Mouse (Mus musculus) heart, postnatal 0 days (tissue): ENCODE measurements around the gene Ubiad1. TPM values are rescaled to one million over a fixed set of nuclear protein-coding genes. Genes with fewer than 3 reads are reported as not detected.

ENCODE experiments used
- ATAC-seq: fragments of 200-750 bp; cut with Nextera tagmentation; 2 replicates; pipeline ENCODE4 v1.8.0; 2017; ENCODE audit warnings: low read depth, moderate number of reproducible peaks, moderate library complexity; ENCODE audit not compliant: insufficient read depth
- DNase-seq: peaks from one replicate; pipeline ENCODE4 v3.0.0-alpha.2; 2016; ENCODE audit warnings: low spot score
- H3K27ac ChIP-seq: fragments of 300-500 bp; sonication (generic); 2 replicates; pipeline ENCODE4 v1.5.1; 2014; ENCODE audit warnings: low read depth, mild to moderate bottlenecking
- H3K27me3 ChIP-seq: fragments of 300-500 bp; sonication (generic); 2 replicates; pipeline ENCODE4 v1.6.1; 2014; ENCODE audit warnings: low read length, mixed read lengths; ENCODE audit not compliant: control insufficient read depth, insufficient read depth
- H3K36me3 ChIP-seq: fragments of 300-500 bp; sonication (generic); replicated peaks from 2 replicates; pipeline ENCODE4 v1.6.1; 2014; ENCODE audit warnings: low read length, mixed read lengths; ENCODE audit not compliant: control insufficient read depth, insufficient read depth
- H3K4me1 ChIP-seq: fragments of 300-500 bp; sonication (generic); 2 replicates; pipeline ENCODE4 v1.6.1; 2014; ENCODE audit warnings: antibody characterized with exemption; ENCODE audit not compliant: control insufficient read depth, insufficient read depth
- H3K4me2 ChIP-seq: fragments of 300-500 bp; sonication (generic); 2 replicates; pipeline ENCODE4 v1.6.1; 2014; ENCODE audit warnings: low read depth, mild to moderate bottlenecking, low read length, moderate library complexity
- H3K4me3 ChIP-seq: fragments of 300-500 bp; sonication (generic); 2 replicates; pipeline ENCODE4 v1.5.1; 2014; ENCODE audit warnings: low read depth, low read length
- H3K9ac ChIP-seq: fragments of 300-500 bp; sonication (generic); replicated peaks from 2 replicates; pipeline ENCODE4 v1.6.1; 2014; ENCODE audit warnings: low read depth, low read length, mixed read lengths
- H3K9me3 ChIP-seq: fragments of 300-500 bp; sonication (generic); replicated peaks from 2 replicates; pipeline ENCODE4 v1.6.1; 2016; ENCODE audit warnings: low read length; ENCODE audit not compliant: control insufficient read depth
- CTCF ChIP-seq: IDR thresholded peaks from 2 replicates; pipeline ENCODE4 v1.5.1; 2016; ENCODE audit warnings: antibody characterized with exemption, control low read depth, low read depth
- EP300 ChIP-seq: IDR thresholded peaks from 2 replicates; pipeline ENCODE4 v1.6.1; 2016; ENCODE audit warnings: antibody characterized with exemption, low read depth
- WGBS: fragments of 180-500 bp; shearing (Covaris S2); extraction: QIAGEN DNeasy Blood & Tissue Kit; methylation state at CpG from one replicate; pipeline ENCODE4 v1.1.7; 2014; 5-methylcytosine and 5-hydroxymethylcytosine counted together
- polyA plus RNA-seq: library from polyadenylated mRNA; unstranded; fragments of >200 nt; fragmentation: Nextera tagmentation; extraction: Ambion mirVana; gene quantifications from 2 replicates; pipeline ENCODE4 v1.2.1, GENCODE M21; 2015
- total RNA-seq: library from RNA; depleted of rRNA; stranded (reverse); fragments of >200 nt; gene quantifications from 2 replicates; pipeline ENCODE4 v1.2.3, GENCODE M21; 2014; ENCODE audit warnings: low replicate concordance

Ubiad1 gene
- total and polyA plus RNA-seq, 2 experiments from 2014 or later: 19.6 to 32.4 TPM

GRCm38 (mm10) chr4:148417559-148417958, 27.0 kb downstream of the Ubiad1 start:
- H3K4me1 ChIP-seq: no peaks in the 10 kb centered on the region
- H3K27me3 ChIP-seq: peaks cover 16% of the 10 kb centered on the region
- DNase-seq (no peak), ATAC-seq (no peak)
- H3K9me3 ChIP-seq: no peaks in the 10 kb centered on the region
- no peak for TF ChIP-seq EP300
- no peak for TF ChIP-seq CTCF
- H3K4me2 ChIP-seq: no peak overlapping the region
- no peak overlapping the region for H3K9ac ChIP-seq
- no peak overlapping the region for H3K27ac ChIP-seq
- no peak overlapping the region for H3K4me3 ChIP-seq
- H3K36me3 ChIP-seq: no peaks in the 10 kb centered on the region
- WGBS: 60% methylated on average over 6 of the region's 6 CpGs

GRCm38 (mm10) chr4:148417074-148417526, 27.5 kb downstream of the Ubiad1 start:
- Histone ChIP-seq H3K36me3 (no peaks in the 10 kb centered on the region), H3K4me3 (no peak overlapping the region), H3K4me1 (no peaks in the 10 kb centered on the region), H3K9me3 (no peaks in the 10 kb centered on the region), H3K27ac (no peak overlapping the region), H3K9ac (no peak overlapping the region), H3K4me2 (no peak overlapping the region), H3K27me3 (peaks cover 16% of the 10 kb centered on the region)
- no peak for TF ChIP-seq EP300
- no peak for TF ChIP-seq CTCF
- DNase-seq: no peak
- ATAC-seq: no peak
- WGBS: 37% methylated on average over 11 of the region's 11 CpGs

DNA sequence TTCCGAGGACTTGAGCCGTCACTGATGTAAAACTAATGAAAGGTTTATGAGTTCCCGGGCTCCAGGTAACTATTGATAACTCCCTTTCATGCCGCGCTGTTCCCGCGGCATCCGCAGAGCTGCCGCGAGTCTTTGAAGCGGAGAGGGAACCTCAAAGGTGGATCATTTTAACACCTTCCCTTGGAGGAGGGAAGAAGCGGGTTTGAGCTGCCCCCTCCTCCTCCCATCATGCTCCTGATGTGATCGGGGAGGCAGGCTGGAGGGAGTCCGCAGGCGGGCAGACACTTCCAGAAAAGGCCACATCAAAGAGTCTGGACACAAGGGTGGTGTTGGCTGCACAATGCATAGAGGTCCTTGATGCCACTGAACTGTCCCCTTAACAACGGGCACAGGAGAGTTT, 29.0 kb downstream of the Ubiad1 start:
- no peak for ATAC-seq
- Histone ChIP-seq H3K4me1 (no peaks in the 10 kb centered on the region), H3K4me2 (no peak overlapping the region), H3K9me3 (no peaks in the 10 kb centered on the region), H3K36me3 (no peaks in the 10 kb centered on the region), H3K27ac (no peak overlapping the region), H3K27me3 (peaks cover 16% of the 10 kb centered on the region), H3K9ac (no peak overlapping the region), H3K4me3 (no peak overlapping the region)
- DNase-seq: no peak
- TF ChIP-seq EP300: no peak
- no peak for TF ChIP-seq CTCF
- 6% methylated on average over 16 of the region's 16 CpGs for WGBS

DNA sequence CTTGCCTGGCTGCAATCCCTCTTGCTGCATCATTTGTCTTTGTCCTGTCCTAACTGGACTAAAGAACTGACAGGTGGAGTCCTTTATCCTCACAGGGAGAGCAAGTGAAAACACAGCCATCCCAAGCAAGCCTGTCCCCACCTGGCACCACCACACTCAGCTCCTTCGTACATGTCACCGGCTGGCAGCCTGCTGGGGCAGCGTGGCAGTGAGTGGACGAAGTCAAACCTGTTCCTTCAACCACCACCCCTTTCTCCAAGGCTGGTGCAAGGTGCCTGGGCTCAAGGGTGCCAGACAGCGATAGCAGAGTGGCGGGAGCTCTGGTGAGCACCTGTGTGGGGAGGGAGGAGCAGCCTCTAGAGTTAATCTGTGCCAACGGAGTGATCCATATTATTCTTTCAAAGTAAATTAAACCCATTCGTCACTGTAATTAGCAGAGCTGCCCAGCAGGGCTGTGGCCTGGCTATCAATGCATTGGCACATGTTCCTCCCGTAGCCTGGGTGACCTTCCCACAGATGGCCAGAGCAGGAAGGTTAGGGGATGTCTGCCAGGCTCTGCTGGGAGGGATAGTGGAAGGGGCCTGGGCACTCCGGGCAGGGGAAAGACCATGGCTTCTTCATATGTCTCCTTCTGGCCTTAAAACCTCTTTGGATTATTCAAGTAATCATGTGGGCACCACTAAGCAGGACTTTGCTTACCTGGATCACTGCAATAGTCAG, 36.2 kb downstream of the Ubiad1 start:
- Histone ChIP-seq H3K9me3 (no peaks in the 10 kb centered on the region), H3K27ac (no peak overlapping the region), H3K4me3 (no peak overlapping the region), H3K4me1 (no peaks in the 10 kb centered on the region), H3K36me3 (no peaks in the 10 kb centered on the region), H3K9ac (no peak overlapping the region), H3K4me2 (no peak overlapping the region), H3K27me3 (peaks cover 46% of the 10 kb centered on the region)
- ATAC-seq (no peak), DNase-seq (no peak)
- TF ChIP-seq EP300 (no peak), CTCF (no peak)
- 69% methylated on average over 10 of the region's 10 CpGs for WGBS

- Histone ChIP-seq H3K27me3 (peaks cover 59% of the 10 kb centered on the region), H3K36me3 (no peaks in the 10 kb centered on the region), H3K4me1 (no peaks in the 10 kb centered on the region), H3K9ac (no peak overlapping the region), H3K4me2 (no peak overlapping the region), H3K4me3 (no peak overlapping the region), H3K9me3 (no peaks in the 10 kb centered on the region), H3K27ac (no peak overlapping the region)
- no peak for ATAC-seq
- 12% methylated on average over 13 of the region's 13 CpGs for WGBS
- TF ChIP-seq EP300: no peak
- TF ChIP-seq CTCF: no peak
- no peak for DNase-seq
Measured at GRCm38 (mm10) chr4:148405255-148405788, 39.2 kb downstream of the Ubiad1 start.
